Mouse (Mus musculus) gastrocnemius, adult 18-20 months (tissue): ENCODE results near the gene Grip2. TPM values are rescaled to one million over a fixed set of nuclear protein-coding genes. Genes with fewer than 3 reads are reported as not detected.

ENCODE experiments used
- DNase-seq: peaks from one replicate; pipeline ENCODE4 v3.0.0; 2021; ENCODE audit warnings: low spot score
- long read RNA-seq, 2 experiments: library from polyadenylated mRNA; stranded (forward); transcript quantifications; one replicate each; pipeline ENCODE4 v2.0.0; 2021
- total RNA-seq, 2 experiments: library from RNA; stranded (reverse); gene quantifications; 2 replicates each; pipeline ENCODE4 v1.2.3; 2021

The Grip2 gene
- 1 to 10 TPM; 2.6 to 3.0 TPM for total RNA-seq
- long read RNA-seq, experiment 1, partial matches to known transcripts, result 1 of 2 reads
- long read RNA-seq, experiment 1, other reads (novel, unspliced or antisense), result 1 of 2 reads
- long read RNA-seq, experiment 2, partial matches to known transcripts, result 0 of 4 reads
- long read RNA-seq, experiment 2, other reads (novel, unspliced or antisense), result 4 of 4 reads

DNA sequence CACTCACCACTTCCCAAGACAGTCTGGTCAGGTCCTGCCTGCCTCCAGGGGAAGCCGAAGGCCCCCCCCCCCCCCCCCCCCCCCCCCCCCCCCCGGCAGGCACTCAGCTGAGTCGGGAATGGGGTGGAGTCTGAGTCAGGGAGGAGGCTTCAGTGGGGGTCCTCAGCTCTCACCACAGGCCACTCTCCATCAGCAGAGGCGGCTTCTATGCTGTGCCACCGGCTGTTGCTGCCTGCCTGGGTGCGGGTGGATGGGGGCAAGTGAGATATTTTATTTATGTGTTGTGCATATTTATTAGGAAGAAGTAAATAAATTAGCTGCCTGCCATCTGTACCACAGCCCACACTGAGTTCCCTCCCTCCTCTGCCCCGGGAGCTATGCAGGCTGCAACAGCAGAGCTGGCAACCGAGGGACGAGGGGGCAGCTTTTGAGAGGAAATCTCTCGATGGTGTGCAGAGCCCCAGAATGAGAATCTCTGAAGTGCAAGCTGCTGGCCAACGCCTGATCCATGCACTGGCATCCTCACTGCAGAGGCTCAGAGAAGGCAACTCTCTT, at the start of gene Grip2:
Gene Grip2 (minus strand): TSS at position 235 of the 555 bp plus-strand sequence.
- DNase-seq, result no peak

DNA sequence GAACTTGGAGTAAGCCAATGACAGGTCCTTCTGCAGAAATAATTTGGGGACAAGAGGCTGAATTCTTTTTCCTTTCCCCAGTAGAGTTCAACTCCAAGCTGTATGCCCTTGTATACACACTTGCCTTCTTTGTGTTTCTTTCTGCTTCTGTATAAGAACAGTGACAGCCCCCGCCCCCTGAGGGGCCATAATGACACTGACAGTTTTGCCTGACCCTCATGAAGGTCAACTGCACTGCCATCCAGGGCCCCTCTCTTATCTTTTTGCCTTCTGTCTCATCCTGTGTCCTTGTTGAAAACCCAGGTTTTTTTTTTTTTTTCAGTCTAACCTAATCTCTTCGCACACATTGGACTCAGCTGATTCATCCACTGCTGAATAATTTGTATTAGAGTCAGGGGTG, 45.7 kb upstream of the Grip2 start:
- DNase-seq, result no peak

DNA sequence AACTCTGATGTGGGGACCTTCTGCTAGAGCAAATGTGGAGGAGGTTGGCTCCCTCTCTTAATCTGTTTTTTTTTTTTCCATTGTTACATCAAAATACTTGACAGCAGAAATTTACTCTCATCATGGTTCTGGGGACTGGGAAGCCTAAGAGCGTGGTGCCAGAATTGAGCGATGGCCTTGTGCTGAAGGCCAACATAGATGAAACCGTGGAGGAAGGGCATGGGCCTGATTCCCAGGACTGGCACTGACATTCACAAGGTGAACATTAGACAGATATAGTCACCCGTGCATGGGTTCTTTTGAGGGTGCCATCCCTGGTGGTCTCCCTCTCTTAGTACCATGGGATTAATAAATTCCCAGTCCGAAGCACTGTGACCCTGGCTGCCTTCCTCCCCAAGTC, 41.0 kb upstream of the Grip2 start:
- DNase-seq, result no peak

DNA sequence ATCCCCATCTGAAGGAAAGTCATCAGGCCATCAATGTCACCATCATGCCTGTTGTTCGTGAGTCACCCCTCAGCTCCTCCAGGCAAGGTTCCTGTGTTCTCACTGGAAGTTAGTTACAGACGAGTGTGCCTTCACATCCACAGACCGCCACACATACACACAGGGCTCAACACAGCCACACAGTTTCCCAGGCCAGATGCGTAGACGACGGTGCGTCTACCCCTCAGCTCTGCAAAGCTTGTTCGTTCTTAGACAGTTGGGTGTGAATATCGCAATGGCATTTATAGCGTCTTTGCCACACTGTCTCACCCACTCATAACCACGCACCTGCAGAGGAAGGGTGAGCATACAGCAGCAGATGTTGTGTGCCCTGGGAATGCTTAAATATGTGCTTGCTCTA, 38.6 kb upstream of the Grip2 start:
- no peak for DNase-seq

DNA sequence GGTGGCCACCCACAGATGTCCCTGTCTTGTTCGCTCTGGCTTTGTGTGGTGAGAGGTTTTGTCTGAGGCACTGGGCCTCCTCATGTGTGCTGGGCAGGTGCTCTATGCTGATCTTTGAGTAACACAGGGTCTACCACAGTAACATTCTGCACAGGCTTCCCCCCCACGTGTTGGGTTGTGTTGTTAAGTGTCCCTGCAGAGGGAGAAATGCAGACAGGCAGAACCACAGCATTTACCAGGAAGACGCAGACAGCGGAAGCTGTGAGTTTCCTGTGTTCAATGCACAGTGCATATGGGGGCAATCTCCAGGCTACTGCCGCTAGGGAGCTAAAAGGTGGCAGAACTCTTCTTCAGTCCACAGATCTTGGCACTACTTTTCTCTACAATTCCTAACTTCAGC, 37.5 kb upstream of the Grip2 start:
- no peak for DNase-seq

DNA sequence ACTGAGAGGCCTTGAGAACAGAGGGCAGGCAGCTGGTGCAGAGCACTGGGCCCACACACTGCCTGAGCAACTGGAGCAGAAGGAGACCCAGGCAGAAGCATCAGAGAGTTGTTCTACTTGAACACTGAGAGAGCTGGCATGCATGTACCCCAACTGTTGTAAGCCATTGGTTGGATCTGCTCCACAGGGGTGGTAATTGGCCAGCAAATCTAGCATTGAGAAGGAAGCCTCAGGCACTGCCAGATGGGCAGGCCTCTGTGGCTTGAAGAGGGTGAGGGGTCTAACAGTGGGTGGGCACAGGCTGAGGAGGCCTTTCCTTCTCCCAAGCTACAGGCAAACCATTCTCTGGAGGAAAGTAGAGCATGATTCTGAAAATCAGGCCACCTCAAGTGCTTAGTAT, 35.8 kb upstream of the Grip2 start:
- no peak for DNase-seq

DNA sequence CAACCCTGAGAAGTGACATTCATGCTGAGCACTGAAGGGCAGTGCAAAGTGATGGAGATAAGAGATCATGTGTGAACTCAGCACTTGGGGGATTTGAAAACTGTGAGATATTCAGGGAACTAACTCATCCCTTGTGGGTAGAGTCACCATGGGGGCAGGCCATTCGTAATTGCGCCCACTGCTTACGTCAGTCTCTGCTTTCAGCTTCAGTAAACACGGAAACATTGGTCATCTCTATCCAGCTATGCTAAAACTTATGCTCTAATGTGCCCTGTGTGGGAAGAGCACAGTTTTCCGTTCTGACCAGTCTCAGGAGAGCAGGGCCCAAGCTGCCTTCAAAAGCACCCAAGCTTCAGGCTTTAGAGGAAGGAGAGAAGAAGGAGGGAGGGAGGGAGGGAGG, 31.3 kb upstream of the Grip2 start:
- no peak for DNase-seq

DNA sequence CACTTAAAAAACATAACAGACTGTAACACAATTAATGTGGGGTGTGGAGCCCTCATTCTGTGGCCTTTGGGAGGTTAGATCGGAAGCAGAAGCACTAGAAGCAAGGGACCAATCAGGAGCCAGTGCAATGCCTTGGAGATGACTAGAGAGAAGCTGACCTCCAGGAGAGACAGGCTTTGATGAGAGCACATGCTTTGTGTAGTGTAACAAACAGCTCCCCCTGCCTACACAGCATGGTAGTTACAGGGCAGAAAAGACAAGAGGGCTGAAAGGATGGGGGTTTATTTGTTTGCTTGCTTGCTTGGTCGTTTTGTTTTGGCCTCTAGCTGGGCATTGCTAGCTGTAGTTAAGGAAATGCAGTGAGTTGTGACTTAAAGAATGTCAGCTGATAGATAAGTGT, 25.5 kb upstream of the Grip2 start:
- DNase-seq, result peak; percentile 43

DNA sequence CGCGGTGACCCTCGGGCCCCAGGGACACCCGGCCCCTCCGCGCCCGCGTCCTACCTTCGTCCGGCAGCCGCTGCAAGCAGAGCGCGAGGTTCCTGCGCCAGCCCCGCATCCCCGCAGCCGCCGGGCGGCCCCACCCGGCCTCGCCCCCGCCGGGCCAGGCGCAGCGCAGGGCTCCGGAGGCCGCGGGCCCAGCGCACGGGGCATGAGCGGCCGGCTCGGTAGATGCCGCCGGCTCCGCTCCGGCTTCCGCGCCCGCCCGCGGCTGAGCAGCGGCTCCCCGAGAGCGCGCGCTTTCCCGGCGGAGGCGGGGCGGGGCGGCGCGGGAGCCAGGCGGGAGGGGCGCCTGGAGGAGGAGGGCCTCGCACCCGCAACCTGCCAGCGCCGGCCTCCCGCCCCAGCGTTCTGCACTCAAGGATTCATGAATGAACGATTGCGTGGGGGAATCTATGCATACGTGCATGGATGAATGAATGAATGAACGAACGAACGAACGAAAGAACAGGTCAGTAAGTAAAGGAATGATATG, 16.6 kb upstream of the Grip2 start:
- DNase-seq, result no peak

DNA sequence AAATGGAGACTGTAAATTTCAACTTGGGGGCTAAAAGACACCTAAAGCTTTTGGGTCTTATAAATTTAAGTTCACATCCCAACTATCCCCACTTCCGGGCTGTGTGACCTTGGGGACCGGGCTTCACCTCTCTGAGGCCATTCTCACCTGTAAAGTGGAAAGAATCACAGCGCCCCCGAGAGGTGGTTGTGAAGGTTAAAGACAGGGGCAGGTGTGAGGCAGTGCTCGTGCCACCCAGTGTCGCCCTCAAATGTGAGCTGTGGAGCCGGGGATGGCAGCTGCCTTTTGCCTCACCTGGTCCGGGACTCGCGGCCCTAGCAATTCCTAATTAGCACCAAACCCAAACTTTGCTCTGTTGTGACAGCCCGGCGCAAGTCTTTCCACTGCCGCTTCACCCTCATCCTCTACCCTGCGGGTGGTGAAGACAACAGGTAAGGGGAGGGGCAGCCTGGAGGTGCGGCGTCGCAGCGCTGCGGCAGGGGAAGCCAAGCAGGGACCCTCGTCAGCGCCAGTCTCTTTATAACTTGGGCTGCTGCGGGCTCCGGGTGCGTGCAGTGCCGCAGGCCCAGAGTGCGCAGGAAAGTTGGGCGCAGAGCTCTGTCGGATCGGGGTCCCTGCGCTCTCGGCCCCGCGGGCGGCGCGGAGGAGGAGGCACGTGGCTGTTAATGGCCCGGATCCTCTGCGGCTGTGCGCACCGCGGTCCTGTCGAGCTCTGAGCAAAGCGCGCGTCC, 16.0 kb upstream of the Grip2 start:
- DNase-seq, result no peak

DNA sequence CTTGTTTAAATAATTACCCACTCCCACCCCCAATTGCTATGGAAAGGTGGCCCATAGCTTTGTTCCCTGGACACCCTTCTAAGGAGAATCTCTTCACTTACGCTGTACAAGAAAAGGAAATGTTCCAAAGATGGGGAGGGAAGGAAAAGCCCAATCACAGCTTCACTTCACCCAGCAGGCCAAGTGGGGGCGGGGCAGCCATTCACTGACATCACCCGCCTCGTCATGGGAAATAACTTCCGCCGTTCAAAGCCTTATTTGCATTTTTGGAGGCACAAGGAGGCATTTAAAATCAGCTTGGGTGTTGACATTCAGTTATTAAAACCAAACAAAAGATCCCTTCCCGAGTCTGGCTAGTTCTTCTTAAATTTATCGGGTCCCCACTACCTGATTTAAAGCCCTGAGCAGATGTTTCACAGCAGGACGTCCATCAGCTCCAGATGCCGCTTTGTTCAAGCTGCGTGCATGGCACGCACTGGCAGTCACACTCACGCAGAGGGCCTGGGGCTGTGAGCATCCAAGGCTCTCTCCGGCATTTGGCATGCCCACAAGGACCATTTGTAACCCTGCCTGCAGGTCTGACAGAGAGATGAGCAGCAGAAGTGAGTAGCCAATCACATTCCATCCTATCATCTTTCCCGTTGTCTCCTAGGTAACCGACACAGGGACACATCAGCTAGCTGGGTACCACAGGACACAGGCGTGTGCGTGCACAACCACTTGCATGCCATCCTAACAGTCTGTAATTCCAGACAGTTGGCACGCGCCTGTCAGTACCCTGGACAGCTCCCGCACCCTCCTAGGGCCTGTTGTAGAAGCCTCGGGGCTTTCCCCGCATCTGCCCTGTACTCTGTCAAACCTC, 12.2 kb upstream of the Grip2 start:
- peak; percentile 63 for DNase-seq

DNA sequence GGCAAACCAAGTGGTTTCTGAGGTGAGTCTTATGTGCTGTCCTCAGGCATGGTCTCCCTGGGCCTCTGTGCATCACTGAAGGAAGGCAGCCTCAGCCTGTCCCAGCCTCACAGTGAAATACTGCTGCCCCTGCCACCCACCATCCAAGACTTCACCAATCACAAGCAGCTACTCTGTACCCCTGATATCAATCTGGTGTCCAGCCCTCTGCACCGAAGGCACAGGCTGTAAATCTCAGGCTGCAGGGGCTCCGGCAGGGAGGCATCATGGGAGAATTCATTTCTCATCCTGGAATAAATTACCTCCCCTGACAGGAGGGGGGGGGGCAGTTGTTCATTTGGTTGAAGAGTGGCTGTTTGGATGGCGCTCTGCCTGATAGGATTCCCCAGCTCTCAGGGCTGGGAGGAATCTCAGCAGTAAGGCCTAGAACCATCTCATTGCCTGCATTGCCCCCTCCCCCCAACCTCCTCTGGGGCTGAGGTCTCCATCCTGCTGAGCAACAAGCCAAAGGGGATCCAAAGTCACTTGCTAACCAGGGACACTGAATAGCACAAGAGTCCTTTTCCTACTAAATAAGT, 5.9 kb upstream of the Grip2 start:
- DNase-seq, result no peak

DNA sequence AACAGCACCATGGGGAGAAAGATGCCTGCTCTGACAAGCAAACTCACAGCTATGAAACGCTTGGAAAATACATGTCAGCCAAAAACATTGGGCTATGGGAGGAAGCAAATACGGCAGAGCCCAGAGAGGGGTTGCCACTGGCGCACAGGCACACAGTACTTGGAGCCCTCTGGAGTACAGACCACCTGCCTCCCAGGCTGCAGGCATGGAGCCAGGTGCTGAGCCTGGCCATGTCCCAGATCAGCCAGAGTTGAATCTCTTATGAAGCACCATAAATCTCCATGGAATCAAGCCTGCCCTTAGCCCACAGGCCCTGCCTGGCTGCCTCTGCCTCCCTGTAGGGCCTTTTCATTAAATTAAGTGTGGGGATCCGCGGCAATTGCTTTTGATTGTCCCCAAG, 876 bp upstream of the Grip2 start:
- DNase-seq, result no peak

DNA sequence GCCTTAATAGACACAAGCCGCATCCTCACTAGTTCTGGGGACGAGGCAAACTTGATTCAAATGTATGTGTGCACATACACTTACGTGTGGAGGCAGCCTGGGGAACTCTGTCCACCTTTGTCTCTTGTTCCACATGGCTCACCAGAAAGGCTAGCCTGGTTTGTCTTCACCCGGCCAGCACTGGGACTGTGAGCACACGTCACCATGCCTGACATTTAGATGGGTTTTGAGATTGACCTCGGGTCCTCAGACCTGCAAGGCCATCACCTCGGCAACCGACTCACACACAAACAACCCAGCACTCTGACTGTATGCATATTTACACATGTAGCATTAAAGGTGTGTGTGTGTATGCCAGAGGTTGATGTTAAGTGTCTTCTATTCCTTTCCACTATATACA, 8.8 kb downstream of the Grip2 start:
- no peak for DNase-seq

DNA sequence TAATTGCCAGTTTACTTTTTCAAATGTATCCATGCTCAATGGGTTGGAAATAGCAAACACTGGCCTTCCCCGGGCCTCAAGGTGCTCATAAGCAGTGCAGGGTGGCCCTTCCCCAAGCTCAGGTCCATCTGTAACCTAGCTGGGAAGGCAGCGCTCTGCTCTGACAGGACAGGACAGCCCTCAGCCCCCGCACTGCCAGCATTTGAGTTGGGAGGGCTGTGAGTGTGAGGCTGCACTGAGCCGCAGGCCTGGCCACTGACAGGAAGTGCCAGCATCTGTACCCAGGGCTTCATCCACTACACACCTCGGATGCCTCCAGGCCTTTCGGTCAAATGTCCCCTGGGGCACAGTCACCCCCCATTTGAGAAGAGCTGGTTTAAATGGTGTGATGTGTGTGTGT, 11.1 kb downstream of the Grip2 start:
- no peak for DNase-seq

DNA sequence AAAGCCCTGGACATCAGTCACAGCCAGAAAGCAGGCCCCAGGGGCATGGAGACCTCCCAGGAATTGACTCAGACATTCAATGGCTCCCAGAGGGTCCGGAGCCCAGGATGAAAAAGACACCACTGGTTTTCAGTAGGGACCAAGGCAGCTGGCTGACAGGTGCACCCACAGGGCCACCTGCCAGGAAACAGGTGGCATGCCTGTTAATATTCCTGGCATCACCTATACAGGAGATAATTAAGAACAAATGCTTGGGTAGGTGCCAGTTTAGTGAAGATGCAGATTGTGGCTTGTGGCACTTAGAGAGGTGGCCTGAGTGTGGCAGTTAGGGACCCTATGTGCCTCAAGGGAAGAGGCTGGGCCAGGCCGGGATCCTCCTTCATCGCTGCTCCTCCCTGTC, 13.4 kb downstream of the Grip2 start:
- no peak for DNase-seq

DNA sequence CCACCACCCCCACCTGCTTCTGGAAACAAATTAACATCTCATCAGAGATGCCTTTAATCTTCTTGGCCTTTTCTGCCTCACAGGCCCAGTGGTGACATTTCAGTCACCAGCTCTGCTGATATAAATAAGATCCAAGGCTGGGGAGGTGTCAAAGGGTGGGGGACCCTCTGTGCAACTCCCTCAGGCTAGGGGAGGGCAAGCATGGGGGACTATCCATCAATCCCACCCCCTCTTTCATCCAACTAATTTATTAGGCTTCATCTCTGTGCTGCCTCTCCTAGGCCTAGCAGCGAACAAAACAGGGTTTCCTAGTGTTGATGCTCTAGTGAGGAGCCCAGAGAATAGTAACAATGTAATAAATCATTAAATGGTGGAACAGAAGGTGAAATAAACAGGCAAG, 17.0 kb downstream of the Grip2 start:
- DNase-seq, result no peak

DNA sequence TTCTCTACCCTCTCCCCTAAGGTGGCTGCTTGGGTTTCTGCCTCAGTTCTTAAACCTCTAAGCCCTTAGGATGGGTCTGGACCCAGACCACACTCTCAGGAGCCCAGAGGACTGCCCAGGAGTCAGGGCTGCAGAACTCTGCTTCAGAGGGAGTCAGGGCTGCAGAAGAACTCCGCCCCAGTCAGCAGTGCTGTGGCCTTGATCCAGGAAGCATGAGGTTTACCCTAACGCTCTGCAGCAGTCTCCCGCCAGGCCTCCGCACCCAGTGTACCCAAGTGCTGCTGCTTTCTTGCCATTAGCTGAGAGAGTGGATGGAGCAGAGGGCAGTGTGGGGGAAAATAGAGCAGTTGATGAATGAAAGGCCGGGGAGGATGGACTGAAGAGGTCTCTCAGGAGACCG, 19.0 kb downstream of the Grip2 start:
- no peak for DNase-seq

DNA sequence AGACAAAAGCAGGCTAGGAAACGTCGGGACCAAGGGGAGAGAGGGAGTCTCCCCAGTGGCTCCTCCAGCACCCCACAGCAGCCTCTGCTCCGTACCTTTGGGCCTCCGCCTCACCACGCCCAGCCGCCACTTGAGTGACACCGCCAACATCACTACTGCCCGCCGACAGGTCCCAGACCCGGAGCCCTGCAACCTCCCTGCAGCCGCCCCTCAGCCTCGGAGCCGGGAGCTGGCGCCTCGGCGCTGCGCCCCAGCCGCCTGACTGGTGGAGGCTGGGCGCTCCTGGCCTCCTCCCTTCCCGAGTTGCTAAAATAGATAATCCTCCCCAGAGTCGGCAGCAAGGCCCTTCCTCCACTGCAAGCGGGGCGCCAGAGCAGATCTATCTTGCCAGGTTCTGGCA, 19.9 kb downstream of the Grip2 start:
- peak; percentile 22 for DNase-seq

DNA sequence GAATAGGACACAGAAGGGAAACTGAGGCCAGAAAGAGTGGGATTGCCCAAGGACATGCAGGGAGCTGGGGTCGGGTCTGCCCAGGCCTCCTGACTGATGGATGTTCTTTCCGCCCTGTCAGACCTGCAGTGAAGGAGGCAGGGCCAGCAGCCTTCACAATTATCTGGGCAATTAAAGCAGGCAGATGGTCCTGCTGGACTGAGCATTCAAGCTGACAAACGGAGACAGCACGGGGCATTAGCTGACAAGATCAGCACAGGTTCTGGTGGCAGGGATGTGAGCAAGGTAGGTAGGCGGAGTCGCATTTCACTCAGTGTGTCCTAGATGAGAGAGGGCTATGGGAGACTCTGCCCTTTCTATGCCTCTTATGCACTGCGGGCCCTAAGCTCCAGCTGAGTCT, 22.9 kb downstream of the Grip2 start:
- DNase-seq, result no peak

DNA sequence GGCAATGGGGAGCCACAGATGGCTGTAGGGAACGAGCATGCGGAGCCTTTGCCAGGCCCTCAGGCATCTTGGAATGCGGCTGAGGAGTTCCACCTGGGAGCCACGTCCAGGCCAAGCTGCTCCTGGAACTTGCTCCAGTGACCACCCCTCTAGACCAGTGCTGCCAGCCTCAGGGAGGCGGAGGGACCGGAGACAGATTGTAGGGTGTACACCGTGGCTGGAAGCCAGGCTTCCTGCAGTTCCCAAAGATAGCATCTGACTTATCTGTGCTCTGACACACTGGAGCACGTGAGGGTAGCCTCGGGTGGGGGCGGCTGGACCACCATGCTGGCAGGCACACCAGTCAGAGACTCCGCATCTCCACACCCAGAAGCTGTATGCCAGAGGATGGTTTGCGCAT, 28.6 kb downstream of the Grip2 start:
- DNase-seq, result no peak

DNA sequence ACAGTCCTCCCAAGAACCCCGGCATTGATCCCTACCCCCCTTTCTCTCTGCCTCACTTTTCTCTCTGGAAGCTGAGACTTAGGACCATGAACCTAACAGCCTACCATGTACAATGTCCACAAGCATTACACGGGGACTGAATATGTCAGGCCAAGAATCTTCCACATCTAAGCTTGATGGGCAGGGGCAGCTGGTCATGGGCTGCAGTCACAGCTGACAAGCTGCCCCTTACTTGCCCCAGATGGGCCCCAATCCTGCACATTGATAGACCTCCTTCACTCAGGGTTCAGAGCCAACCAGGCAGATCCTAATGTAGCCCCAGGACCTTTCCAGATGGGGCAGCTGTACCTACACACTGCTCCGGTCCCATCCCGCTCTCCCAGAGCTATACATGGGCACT, 30.3 kb downstream of the Grip2 start:
- no peak for DNase-seq
